Mouse (Mus musculus) hindbrain, embryonic 13.5 days (tissue): ENCODE data around the gene Trim71. TPM values are rescaled to one million over a fixed set of nuclear protein-coding genes. Genes with fewer than 3 reads are reported as not detected.

Source experiments
- ATAC-seq: fragments of 200-750 bp; cut with Nextera tagmentation; 2 replicates; pipeline ENCODE4 v1.8.0; 2017; ENCODE audit warnings: moderate TSS enrichment; ENCODE audit not compliant: low FRiP score
- H3K27ac ChIP-seq: fragments of 300-500 bp; sonication (generic); 2 replicates; pipeline ENCODE4 v1.5.1; 2015; ENCODE audit warnings: inconsistent platforms, mild to moderate bottlenecking, moderate library complexity
- H3K27me3 ChIP-seq: fragments of 300-500 bp; sonication (generic); 2 replicates; pipeline ENCODE4 v1.6.1; 2015; ENCODE audit warnings: mild to moderate bottlenecking, inconsistent platforms
- H3K36me3 ChIP-seq: fragments of 300-500 bp; sonication (generic); 2 replicates; pipeline ENCODE4 v1.6.1; 2015; ENCODE audit warnings: mild to moderate bottlenecking, inconsistent platforms
- H3K4me1 ChIP-seq: fragments of 300-500 bp; sonication (generic); replicated peaks from 2 replicates; pipeline ENCODE4 v1.6.1; 2015; ENCODE audit warnings: inconsistent platforms
- H3K4me2 ChIP-seq: fragments of 300-500 bp; sonication (generic); 2 replicates; pipeline ENCODE4 v1.6.1; 2015; ENCODE audit warnings: inconsistent platforms, mild to moderate bottlenecking, moderate library complexity
- H3K4me3 ChIP-seq: fragments of 300-500 bp; sonication (generic); 2 replicates; pipeline ENCODE4 v1.5.1; 2015; ENCODE audit warnings: mild to moderate bottlenecking, inconsistent platforms
- H3K9ac ChIP-seq: fragments of 300-500 bp; sonication (generic); 2 replicates; pipeline ENCODE4 v1.6.1; 2015; ENCODE audit warnings: mild to moderate bottlenecking, inconsistent platforms
- H3K9me3 ChIP-seq: fragments of 300-500 bp; sonication (generic); 2 replicates; pipeline ENCODE4 v1.6.1; 2016; ENCODE audit warnings: inconsistent platforms
- WGBS: fragments of 180-500 bp; shearing (Covaris S2); methylation state at CpG from one replicate; pipeline ENCODE4 v1.1.7; 2015; 5-methylcytosine and 5-hydroxymethylcytosine counted together
- polyA plus RNA-seq: library from polyadenylated mRNA; unstranded; fragments of >200 nt; fragmentation: Nextera tagmentation; extraction: Ambion mirVana; gene quantifications from 2 replicates; pipeline ENCODE4 v1.2.1, GENCODE M21; 2015

Gene Trim71
- polyA plus RNA-seq, 1 experiment from 2014 or later = 0.53 TPM

GRCm38 (mm10) chr9:114496469-114496868, 67.7 kb downstream of the Trim71 start:
- no peaks in the 10 kb centered on the region for H3K36me3 ChIP-seq
- no peaks in the 10 kb centered on the region for H3K4me1 ChIP-seq
- WGBS = 86% methylated on average over 7 of the region's 7 CpGs
- H3K27me3 ChIP-seq = no peaks in the 10 kb centered on the region
- H3K27ac ChIP-seq = no peak overlapping the region
- H3K4me2 ChIP-seq = no peak overlapping the region
- ATAC-seq = no peak
- H3K4me3 ChIP-seq = no peak overlapping the region
- H3K9ac ChIP-seq = no peak overlapping the region
- H3K9me3 ChIP-seq = no peaks in the 10 kb centered on the region

- WGBS = 86% methylated on average over 23 of the region's 23 CpGs
- no peaks in the 10 kb centered on the region for H3K4me1 ChIP-seq
- no peaks in the 10 kb centered on the region for H3K9me3 ChIP-seq
- no peak overlapping the region for H3K27ac ChIP-seq
- no peak overlapping the region for H3K9ac ChIP-seq
- no peak overlapping the region for H3K4me2 ChIP-seq
- ATAC-seq = no peak
- no peaks in the 10 kb centered on the region for H3K36me3 ChIP-seq
- no peak overlapping the region for H3K4me3 ChIP-seq
- H3K27me3 ChIP-seq = no peaks in the 10 kb centered on the region
Observed at GRCm38 (mm10) chr9:114487481-114488258, 76.5 kb downstream of the Trim71 start.

- WGBS = 88% methylated on average over 4 of the region's 4 CpGs
- Histone ChIP-seq H3K27me3 (no peaks in the 10 kb centered on the region), H3K9me3 (no peaks in the 10 kb centered on the region), H3K36me3 (no peaks in the 10 kb centered on the region), H3K9ac (no peak overlapping the region), H3K4me1 (no peaks in the 10 kb centered on the region), H3K4me3 (no peak overlapping the region), H3K27ac (no peak overlapping the region), H3K4me2 (no peak overlapping the region)
- no peak for ATAC-seq
Observed at GRCm38 (mm10) chr9:114486808-114487207, 77.4 kb downstream of the Trim71 start.

GRCm38 (mm10) chr9:114484771-114485170, 79.4 kb downstream of the Trim71 start:
- Histone ChIP-seq H3K36me3 (no peaks in the 10 kb centered on the region), H3K27ac (no peak overlapping the region), H3K9me3 (no peaks in the 10 kb centered on the region), H3K9ac (no peak overlapping the region), H3K4me3 (no peak overlapping the region), H3K4me1 (no peaks in the 10 kb centered on the region), H3K4me2 (no peak overlapping the region), H3K27me3 (no peaks in the 10 kb centered on the region)
- 89% methylated on average over 5 of the region's 5 CpGs for WGBS
- ATAC-seq = no peak

- no peak overlapping the region for H3K4me2 ChIP-seq
- ATAC-seq = no peak
- no peaks in the 10 kb centered on the region for H3K9me3 ChIP-seq
- 84% methylated on average over 3 of the region's 3 CpGs for WGBS
- H3K4me1 ChIP-seq = no peaks in the 10 kb centered on the region
- no peak overlapping the region for H3K4me3 ChIP-seq
- H3K36me3 ChIP-seq = peaks cover 6% of the 10 kb centered on the region; the same call in 1 of the 2 replicates
- no peak overlapping the region for H3K9ac ChIP-seq
- H3K27me3 ChIP-seq = no peaks in the 10 kb centered on the region
- H3K27ac ChIP-seq = no peak overlapping the region
Observed at GRCm38 (mm10) chr9:114480940-114481339, 83.2 kb downstream of the Trim71 start.

GRCm38 (mm10) chr9:114477019-114477418, 87.2 kb downstream of the Trim71 start:
- no peak for ATAC-seq
- Histone ChIP-seq H3K9me3 (no peaks in the 10 kb centered on the region), H3K4me1 (no peaks in the 10 kb centered on the region), H3K36me3 (peaks cover 11% of the 10 kb centered on the region), H3K27me3 (no peaks in the 10 kb centered on the region), H3K9ac (no peak overlapping the region), H3K4me2 (no peak overlapping the region), H3K4me3 (no peak overlapping the region), H3K27ac (no peak overlapping the region)
- 93% methylated on average over 9 of the region's 9 CpGs for WGBS

GRCm38 (mm10) chr9:114471892-114472291, 92.3 kb downstream of the Trim71 start:
- Histone ChIP-seq H3K4me3 (no peak overlapping the region), H3K27ac (no peak overlapping the region), H3K4me1 (no peaks in the 10 kb centered on the region), H3K4me2 (no peak overlapping the region), H3K36me3 (peaks cover 15% of the 10 kb centered on the region), H3K9me3 (no peaks in the 10 kb centered on the region), H3K27me3 (no peaks in the 10 kb centered on the region), H3K9ac (no peak overlapping the region)
- ATAC-seq = no peak
- WGBS = 82% methylated on average over 7 of the region's 7 CpGs

- no peak overlapping the region for H3K27ac ChIP-seq
- H3K9ac ChIP-seq = no peak overlapping the region
- H3K4me1 ChIP-seq = no peaks in the 10 kb centered on the region
- H3K27me3 ChIP-seq = no peaks in the 10 kb centered on the region
- H3K4me3 ChIP-seq = no peak overlapping the region
- no peaks in the 10 kb centered on the region for H3K9me3 ChIP-seq
- ATAC-seq = no peak
- H3K4me2 ChIP-seq = no peak overlapping the region
- 93% methylated on average over 4 of the region's 4 CpGs for WGBS
- peaks cover 25% of the 10 kb centered on the region for H3K36me3 ChIP-seq
Observed at GRCm38 (mm10) chr9:114468701-114469100, 95.5 kb downstream of the Trim71 start.

GRCm38 (mm10) chr9:114468217-114468616, 96.0 kb downstream of the Trim71 start:
- WGBS = 90% methylated on average over 5 of the region's 5 CpGs
- peaks cover 26% of the 10 kb centered on the region for H3K36me3 ChIP-seq
- no peaks in the 10 kb centered on the region for H3K9me3 ChIP-seq
- H3K4me2 ChIP-seq = no peak overlapping the region
- no peaks in the 10 kb centered on the region for H3K27me3 ChIP-seq
- no peak overlapping the region for H3K9ac ChIP-seq
- H3K27ac ChIP-seq = no peak overlapping the region
- ATAC-seq = no peak
- no peaks in the 10 kb centered on the region for H3K4me1 ChIP-seq
- no peak overlapping the region for H3K4me3 ChIP-seq

GRCm38 (mm10) chr9:114466871-114467270, 97.3 kb downstream of the Trim71 start:
- H3K36me3 ChIP-seq = peaks cover 39% of the 10 kb centered on the region
- H3K9ac ChIP-seq = no peak overlapping the region
- no peak overlapping the region for H3K27ac ChIP-seq
- no peaks in the 10 kb centered on the region for H3K27me3 ChIP-seq
- ATAC-seq = no peak
- no peak overlapping the region for H3K4me2 ChIP-seq
- no peaks in the 10 kb centered on the region for H3K4me1 ChIP-seq
- no peaks in the 10 kb centered on the region for H3K9me3 ChIP-seq
- H3K4me3 ChIP-seq = no peak overlapping the region
- WGBS = 63% methylated on average over 7 of the region's 7 CpGs

- Histone ChIP-seq H3K4me1 (no peaks in the 10 kb centered on the region), H3K9me3 (no peaks in the 10 kb centered on the region), H3K27ac (no peak overlapping the region), H3K4me3 (no peak overlapping the region), H3K36me3 (peaks cover 50% of the 10 kb centered on the region), H3K27me3 (no peaks in the 10 kb centered on the region), H3K4me2 (no peak overlapping the region), H3K9ac (no peak overlapping the region)
- WGBS = 80% methylated on average over 6 of the region's 6 CpGs
- no peak for ATAC-seq
Observed at GRCm38 (mm10) chr9:114465442-114465841, 98.7 kb downstream of the Trim71 start.

- Histone ChIP-seq H3K4me3 (no peak overlapping the region), H3K27me3 (no peaks in the 10 kb centered on the region), H3K9me3 (no peaks in the 10 kb centered on the region), H3K36me3 (peaks cover 56% of the 10 kb centered on the region), H3K4me1 (no peaks in the 10 kb centered on the region), H3K9ac (no peak overlapping the region), H3K27ac (no peak overlapping the region), H3K4me2 (no peak overlapping the region)
- ATAC-seq = no peak
- WGBS = 94% methylated on average over 7 of the region's 7 CpGs
Observed at GRCm38 (mm10) chr9:114462569-114462968, 101.6 kb downstream of the Trim71 start.

- no peak overlapping the region for H3K9ac ChIP-seq
- no peaks in the 10 kb centered on the region for H3K27me3 ChIP-seq
- no peak overlapping the region for H3K4me3 ChIP-seq
- H3K36me3 ChIP-seq = peaks cover 48% of the 10 kb centered on the region
- no peak for ATAC-seq
- H3K27ac ChIP-seq = no peak overlapping the region
- H3K9me3 ChIP-seq = no peaks in the 10 kb centered on the region
- WGBS = 85% methylated on average over 3 of the region's 3 CpGs
- H3K4me1 ChIP-seq = no peaks in the 10 kb centered on the region
- H3K4me2 ChIP-seq = no peak overlapping the region
Observed at GRCm38 (mm10) chr9:114458436-114458835, 105.7 kb downstream of the Trim71 start.
